Mouse (Mus musculus): ENCODE measurements around the gene Golph3. TPM values are rescaled to one million over a fixed set of nuclear protein-coding genes. Genes with fewer than 3 reads are reported as not detected.

The Golph3 gene
- polyA plus RNA-seq, 1 experiment, result 81.6 TPM

DNA sequence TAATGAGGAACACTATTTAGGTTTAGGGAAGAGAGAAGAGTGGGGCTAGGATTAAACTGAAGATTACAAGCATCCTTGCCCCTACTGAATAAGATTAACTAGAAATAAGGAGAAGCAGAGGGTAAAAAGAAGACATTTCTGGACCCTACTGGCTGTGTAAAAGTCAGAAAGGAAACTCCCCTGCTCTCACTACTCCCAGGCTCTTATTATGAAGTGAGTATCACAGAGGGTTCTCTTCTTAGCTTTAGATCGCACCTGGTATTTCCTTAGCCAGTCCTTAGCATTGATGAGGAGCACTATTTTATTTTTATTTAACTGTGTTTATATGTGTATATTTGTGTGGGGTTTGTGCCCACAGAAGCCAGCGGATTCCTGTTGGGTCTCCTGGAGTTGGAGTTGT is 25.0 kb upstream of the Golph3 start:
- Histone ChIP-seq H3K4me3 (ENCODE audit: insufficient read depth, low read length) (no peak overlapping the region), H3K27ac (ENCODE audit: insufficient read depth, low read length) (no peak overlapping the region), H3K4me1 (ENCODE audit: control insufficient read depth, insufficient read depth, low read length) (no peaks in the 10 kb centered on the region)
- TF ChIP-seq POLR2A (IDR thresholded peaks at IDR 0.05; ENCODE audit: extremely low read depth, insufficient read depth, low read length) (no peak), CTCF (IDR thresholded peaks at IDR 0.05; ENCODE audit: extremely low read depth, insufficient read depth, low read length) (no peak)

DNA sequence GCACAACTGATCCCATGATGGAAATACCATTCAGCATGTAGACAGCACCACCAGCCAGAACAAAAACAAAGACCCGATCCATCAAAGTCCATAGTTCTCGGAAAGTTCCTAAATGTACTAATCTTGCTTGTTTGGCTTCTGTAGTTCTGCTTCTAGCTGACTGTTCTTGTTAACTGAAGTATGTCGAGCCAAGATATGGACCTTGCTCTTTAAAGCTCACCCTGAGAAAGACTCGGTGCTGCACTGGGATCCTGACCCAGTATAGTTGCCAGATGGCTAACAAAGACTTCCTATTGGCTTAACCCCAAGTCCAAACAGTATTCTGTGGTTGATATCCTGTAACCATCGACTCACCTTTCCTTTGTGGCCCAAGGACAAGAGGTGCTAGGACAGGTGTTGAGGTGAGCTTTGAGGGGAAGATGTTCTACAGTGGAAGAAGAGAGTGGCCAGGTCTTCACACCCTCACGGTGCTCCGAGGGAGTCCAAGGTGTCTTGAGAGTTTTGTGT is 23.0 kb upstream of the Golph3 start:
- no peak for TF ChIP-seq CTCF (IDR thresholded peaks at IDR 0.05; ENCODE audit: extremely low read depth, insufficient read depth, low read length)
- no peak for TF ChIP-seq POLR2A (IDR thresholded peaks at IDR 0.05; ENCODE audit: extremely low read depth, insufficient read depth, low read length)
- Histone ChIP-seq H3K4me3 (ENCODE audit: insufficient read depth, low read length) (no peak overlapping the region), H3K4me1 (ENCODE audit: control insufficient read depth, insufficient read depth, low read length) (no peaks in the 10 kb centered on the region)

GRCm38 (mm10) chr15:12301771-12302170 is 19.5 kb upstream of the Golph3 start:
- no peak overlapping the region for H3K4me3 ChIP-seq (ENCODE audit: insufficient read depth, low read length)
- H3K27ac ChIP-seq (ENCODE audit: insufficient read depth, low read length), result no peak overlapping the region
- no peaks in the 10 kb centered on the region for H3K4me1 ChIP-seq (ENCODE audit: control insufficient read depth, insufficient read depth, low read length)
- TF ChIP-seq CTCF (IDR thresholded peaks at IDR 0.05; ENCODE audit: extremely low read depth, insufficient read depth, low read length) (no peak), POLR2A (IDR thresholded peaks at IDR 0.05; ENCODE audit: extremely low read depth, insufficient read depth, low read length) (no peak)

More for the DNA sequence above, 23.0 kb upstream of the Golph3 start:
- no peak overlapping the region for H3K27ac ChIP-seq (ENCODE audit: insufficient read depth, low read length)

- H3K4me1 ChIP-seq (ENCODE audit: control insufficient read depth, insufficient read depth, low read length), result no peaks in the 10 kb centered on the region
- H3K27ac ChIP-seq (ENCODE audit: insufficient read depth, low read length), result no peak overlapping the region
- no peak overlapping the region for H3K4me3 ChIP-seq (ENCODE audit: insufficient read depth, low read length)
- no peak for TF ChIP-seq POLR2A (IDR thresholded peaks at IDR 0.05; ENCODE audit: extremely low read depth, insufficient read depth, low read length)
- TF ChIP-seq CTCF (IDR thresholded peaks at IDR 0.05; ENCODE audit: extremely low read depth, insufficient read depth, low read length), result no peak
Measured at GRCm38 (mm10) chr15:12306188-12307071, 14.8 kb upstream of the Golph3 start.

- Histone ChIP-seq H3K4me3 (ENCODE audit: insufficient read depth, low read length) (no peak overlapping the region), H3K4me1 (ENCODE audit: control insufficient read depth, insufficient read depth, low read length) (no peaks in the 10 kb centered on the region), H3K27ac (ENCODE audit: insufficient read depth, low read length) (no peak overlapping the region)
- TF ChIP-seq CTCF (IDR thresholded peaks at IDR 0.05; ENCODE audit: extremely low read depth, insufficient read depth, low read length) (no peak), POLR2A (IDR thresholded peaks at IDR 0.05; ENCODE audit: extremely low read depth, insufficient read depth, low read length) (no peak)
Measured at GRCm38 (mm10) chr15:12307114-12307513, 14.1 kb upstream of the Golph3 start.

DNA sequence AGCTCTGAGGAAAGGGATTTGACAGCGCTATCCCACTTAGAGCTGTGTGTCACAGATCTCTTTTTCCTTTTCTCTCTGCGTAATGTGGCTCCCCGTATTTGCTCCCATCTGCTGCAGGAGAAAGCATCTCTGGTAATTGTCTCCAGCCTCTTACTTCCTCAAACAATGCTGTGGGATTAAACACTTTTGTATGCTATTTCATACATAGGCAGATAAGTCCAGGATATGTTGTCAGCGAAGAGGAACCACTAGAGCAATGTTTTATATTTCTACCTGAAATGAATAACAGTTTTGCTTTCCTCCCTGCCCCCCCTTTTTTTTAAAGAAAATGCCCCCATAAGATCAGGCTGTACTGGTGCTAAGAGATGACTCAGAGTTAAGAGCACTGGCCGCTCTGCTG is 12.7 kb upstream of the Golph3 start:
- Histone ChIP-seq H3K4me1 (ENCODE audit: control insufficient read depth, insufficient read depth, low read length) (no peaks in the 10 kb centered on the region), H3K4me3 (ENCODE audit: insufficient read depth, low read length) (no peak overlapping the region)
- TF ChIP-seq CTCF (IDR thresholded peaks at IDR 0.05; ENCODE audit: extremely low read depth, insufficient read depth, low read length), result no peak
- TF ChIP-seq POLR2A (IDR thresholded peaks at IDR 0.05; ENCODE audit: extremely low read depth, insufficient read depth, low read length), result no peak

DNA sequence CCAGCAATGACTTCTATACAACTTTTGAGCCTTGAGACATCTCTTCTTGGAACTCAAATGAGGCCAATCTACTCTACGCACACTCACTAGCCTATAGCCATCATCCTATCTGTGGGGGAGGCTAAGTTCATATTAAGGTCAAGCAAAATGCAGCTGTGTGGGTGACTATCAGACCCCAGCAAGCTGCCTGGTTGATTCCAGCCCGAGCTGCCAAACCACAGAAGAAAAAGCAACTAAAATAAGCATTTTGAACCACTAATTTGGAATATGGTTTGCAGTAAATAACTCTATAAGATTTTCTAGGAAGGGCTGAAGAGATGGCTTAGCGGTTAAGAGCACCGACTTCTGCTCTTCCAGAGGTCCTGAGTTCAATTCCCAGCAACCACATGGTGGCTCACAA is 10.6 kb upstream of the Golph3 start:
- H3K4me3 ChIP-seq (ENCODE audit: insufficient read depth, low read length), result no peak overlapping the region
- TF ChIP-seq CTCF (IDR thresholded peaks at IDR 0.05; ENCODE audit: extremely low read depth, insufficient read depth, low read length) (no peak), POLR2A (IDR thresholded peaks at IDR 0.05; ENCODE audit: extremely low read depth, insufficient read depth, low read length) (no peak)
- H3K27ac ChIP-seq (ENCODE audit: insufficient read depth, low read length), result no peak overlapping the region
- no peaks in the 10 kb centered on the region for H3K4me1 ChIP-seq (ENCODE audit: control insufficient read depth, insufficient read depth, low read length)

More for the DNA sequence above, 12.7 kb upstream of the Golph3 start:
- H3K27ac ChIP-seq (ENCODE audit: insufficient read depth, low read length), result no peak overlapping the region

DNA sequence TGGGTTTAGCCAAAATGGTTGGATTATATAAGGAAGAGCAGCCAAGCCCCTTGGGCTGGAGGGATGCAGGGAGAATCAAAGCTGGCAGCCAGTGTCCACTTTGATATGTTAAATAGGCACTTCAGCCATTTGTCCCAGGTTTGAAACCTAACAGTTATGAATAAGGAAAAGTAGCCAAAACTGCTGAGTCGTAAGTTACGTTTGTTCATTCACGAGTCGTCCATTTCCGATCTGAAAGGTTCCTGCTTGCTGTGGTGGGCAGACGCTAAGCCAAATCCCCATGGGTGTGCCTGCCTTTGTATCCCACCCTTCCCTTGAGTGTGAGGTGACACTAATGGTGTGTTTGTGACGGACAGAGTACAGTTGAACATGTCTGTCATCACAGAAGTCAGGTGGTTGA is 9.8 kb upstream of the Golph3 start:
- H3K27ac ChIP-seq (ENCODE audit: insufficient read depth, low read length), result no peak overlapping the region
- H3K4me3 ChIP-seq (ENCODE audit: insufficient read depth, low read length), result no peak overlapping the region
- no peaks in the 10 kb centered on the region for H3K4me1 ChIP-seq (ENCODE audit: control insufficient read depth, insufficient read depth, low read length)
- TF ChIP-seq CTCF (IDR thresholded peaks at IDR 0.05; ENCODE audit: extremely low read depth, insufficient read depth, low read length), result no peak
- no peak for TF ChIP-seq POLR2A (IDR thresholded peaks at IDR 0.05; ENCODE audit: extremely low read depth, insufficient read depth, low read length)

DNA sequence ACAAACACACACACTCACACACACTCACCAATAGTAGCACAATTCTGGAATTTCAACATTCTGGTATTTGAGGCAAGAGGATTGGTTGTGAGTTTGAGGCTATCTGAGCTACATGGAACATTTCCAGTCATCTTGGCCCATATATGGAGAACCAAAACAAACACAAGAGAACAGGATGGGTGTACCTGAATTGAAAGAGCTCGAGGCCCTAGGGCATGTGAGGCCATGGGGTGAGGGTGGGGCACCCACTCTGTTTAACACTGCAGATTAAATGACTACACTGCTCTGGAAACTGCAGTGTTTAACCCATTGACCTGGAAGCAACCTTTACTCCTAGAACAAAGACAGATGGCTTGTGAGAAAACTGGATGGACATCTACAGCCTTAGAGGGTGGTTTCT is 8.0 kb upstream of the Golph3 start:
- Histone ChIP-seq H3K4me3 (ENCODE audit: insufficient read depth, low read length) (no peak overlapping the region), H3K27ac (ENCODE audit: insufficient read depth, low read length) (no peak overlapping the region)
- TF ChIP-seq CTCF (IDR thresholded peaks at IDR 0.05; ENCODE audit: extremely low read depth, insufficient read depth, low read length) (no peak), POLR2A (IDR thresholded peaks at IDR 0.05; ENCODE audit: extremely low read depth, insufficient read depth, low read length) (no peak)

GRCm38 (mm10) chr15:12314584-12314983 is 6.7 kb upstream of the Golph3 start:
- TF ChIP-seq POLR2A (IDR thresholded peaks at IDR 0.05; ENCODE audit: extremely low read depth, insufficient read depth, low read length), result no peak
- no peak for TF ChIP-seq CTCF (IDR thresholded peaks at IDR 0.05; ENCODE audit: extremely low read depth, insufficient read depth, low read length)
- Histone ChIP-seq H3K27ac (ENCODE audit: insufficient read depth, low read length) (no peak overlapping the region), H3K4me1 (ENCODE audit: control insufficient read depth, insufficient read depth, low read length) (no peaks in the 10 kb centered on the region), H3K4me3 (ENCODE audit: insufficient read depth, low read length) (no peak overlapping the region)

More for the DNA sequence above, 8.0 kb upstream of the Golph3 start:
- H3K4me1 ChIP-seq (ENCODE audit: control insufficient read depth, insufficient read depth, low read length), result no peaks in the 10 kb centered on the region

Data from cortical plate, adult 2 months (tissue).